Mouse (Mus musculus): Measurements from ENCODE around the gene Nipa2.

The Nipa2 gene

GRCm38 (mm10) chr7:55984754-55985153 is 22.5 kb upstream of the Nipa2 start:
- H3K27me3 ChIP-seq (ENCODE audit: insufficient read depth, low read length), result no peaks in the 10 kb centered on the region
- no peaks in the 10 kb centered on the region for H3K36me3 ChIP-seq (ENCODE audit: insufficient read depth, low read length)
- no peak for TF ChIP-seq CTCF (conservative IDR thresholded peaks at IDR 0.05; ENCODE audit: low read length)
- no peak for TF ChIP-seq POU5F1 (IDR thresholded peaks at IDR 0.05; ENCODE audit: borderline replicate concordance, low read length)
- H3K4me1 ChIP-seq (replicated peaks; ENCODE audit: low read depth, low read length), result no peaks in the 10 kb centered on the region
- no peak overlapping the region for H3K4me3 ChIP-seq (replicated peaks; ENCODE audit: low read length)
- no peaks in the 10 kb centered on the region for H3K9me3 ChIP-seq (ENCODE audit: low read length)

- H3K9me3 ChIP-seq (ENCODE audit: low read length), result no peaks in the 10 kb centered on the region
- no peaks in the 10 kb centered on the region for H3K27me3 ChIP-seq (ENCODE audit: insufficient read depth, low read length)
- no peaks in the 10 kb centered on the region for H3K36me3 ChIP-seq (ENCODE audit: insufficient read depth, low read length)
- no peaks in the 10 kb centered on the region for H3K4me1 ChIP-seq (replicated peaks; ENCODE audit: low read depth, low read length)
- no peak overlapping the region for H3K4me3 ChIP-seq (replicated peaks; ENCODE audit: low read length)
- TF ChIP-seq POU5F1 (IDR thresholded peaks at IDR 0.05; ENCODE audit: borderline replicate concordance, low read length) (no peak), NANOG (IDR thresholded peaks at IDR 0.05; ENCODE audit: borderline replicate concordance, low read length) (no peak), CTCF (conservative IDR thresholded peaks at IDR 0.05; ENCODE audit: low read length) (no peak)
Observed at GRCm38 (mm10) chr7:55983107-55983506, 20.8 kb upstream of the Nipa2 start.

GRCm38 (mm10) chr7:55982010-55982700 is 19.9 kb upstream of the Nipa2 start:
- H3K27me3 ChIP-seq (ENCODE audit: insufficient read depth, low read length), result no peaks in the 10 kb centered on the region
- H3K9me3 ChIP-seq (ENCODE audit: low read length), result no peaks in the 10 kb centered on the region
- no peaks in the 10 kb centered on the region for H3K36me3 ChIP-seq (ENCODE audit: insufficient read depth, low read length)
- H3K4me3 ChIP-seq (replicated peaks; ENCODE audit: low read length), result no peak overlapping the region
- TF ChIP-seq CTCF (conservative IDR thresholded peaks at IDR 0.05; ENCODE audit: low read length) (no peak), POU5F1 (IDR thresholded peaks at IDR 0.05; ENCODE audit: borderline replicate concordance, low read length) (no peak)
- no peaks in the 10 kb centered on the region for H3K4me1 ChIP-seq (replicated peaks; ENCODE audit: low read depth, low read length)

GRCm38 (mm10) chr7:55981511-55981910 is 19.2 kb upstream of the Nipa2 start:
- H3K4me3 ChIP-seq (replicated peaks; ENCODE audit: low read length), result no peak overlapping the region

GRCm38 (mm10) chr7:55974429-55974828 is 12.2 kb upstream of the Nipa2 start:
- TF ChIP-seq CTCF (conservative IDR thresholded peaks at IDR 0.05; ENCODE audit: low read length) (peak; percentile 68), NANOG (IDR thresholded peaks at IDR 0.05; ENCODE audit: borderline replicate concordance, low read length) (no peak)
- Histone ChIP-seq H3K9me3 (ENCODE audit: low read length) (no peaks in the 10 kb centered on the region), H3K36me3 (ENCODE audit: insufficient read depth, low read length) (no peaks in the 10 kb centered on the region), H3K27me3 (ENCODE audit: insufficient read depth, low read length) (no peaks in the 10 kb centered on the region), H3K4me3 (replicated peaks; ENCODE audit: low read length) (no peak overlapping the region), H3K4me1 (replicated peaks; ENCODE audit: low read depth, low read length) (peaks cover 6% of the 10 kb centered on the region)

More at GRCm38 (mm10) chr7:55981511-55981910, 19.2 kb upstream of the Nipa2 start:
- Histone ChIP-seq H3K9me3 (ENCODE audit: low read length) (no peaks in the 10 kb centered on the region), H3K27me3 (ENCODE audit: insufficient read depth, low read length) (no peaks in the 10 kb centered on the region), H3K36me3 (ENCODE audit: insufficient read depth, low read length) (no peaks in the 10 kb centered on the region), H3K4me1 (replicated peaks; ENCODE audit: low read depth, low read length) (no peaks in the 10 kb centered on the region)
- TF ChIP-seq CTCF (conservative IDR thresholded peaks at IDR 0.05; ENCODE audit: low read length) (no peak), POU5F1 (IDR thresholded peaks at IDR 0.05; ENCODE audit: borderline replicate concordance, low read length) (no peak)

GRCm38 (mm10) chr7:55969415-55969814 is 7.1 kb upstream of the Nipa2 start:
- no peak for TF ChIP-seq CTCF (conservative IDR thresholded peaks at IDR 0.05; ENCODE audit: low read length)
- no peak for TF ChIP-seq POU5F1 (IDR thresholded peaks at IDR 0.05; ENCODE audit: borderline replicate concordance, low read length)
- TF ChIP-seq NANOG (IDR thresholded peaks at IDR 0.05; ENCODE audit: borderline replicate concordance, low read length), result no peak
- Histone ChIP-seq H3K4me1 (replicated peaks; ENCODE audit: low read depth, low read length) (peaks cover 30% of the 10 kb centered on the region), H3K27me3 (ENCODE audit: insufficient read depth, low read length) (no peaks in the 10 kb centered on the region), H3K9me3 (ENCODE audit: low read length) (no peaks in the 10 kb centered on the region), H3K36me3 (ENCODE audit: insufficient read depth, low read length) (no peaks in the 10 kb centered on the region), H3K4me3 (replicated peaks; ENCODE audit: low read length) (0 out of 2 replicates have a peak overlapping the region, but pooled peaks have one; percentile 10)

GRCm38 (mm10) chr7:55968258-55968901 is 6.1 kb upstream of the Nipa2 start:
- Histone ChIP-seq H3K4me1 (replicated peaks; ENCODE audit: low read depth, low read length) (peaks cover 32% of the 10 kb centered on the region), H3K4me3 (replicated peaks; ENCODE audit: low read length) (peak overlapping the region; percentile 41), H3K36me3 (ENCODE audit: insufficient read depth, low read length) (no peaks in the 10 kb centered on the region), H3K27me3 (ENCODE audit: insufficient read depth, low read length) (no peaks in the 10 kb centered on the region), H3K9me3 (ENCODE audit: low read length) (no peaks in the 10 kb centered on the region)
- TF ChIP-seq NANOG (IDR thresholded peaks at IDR 0.05; ENCODE audit: borderline replicate concordance, low read length), result no peak
- no peak for TF ChIP-seq POU5F1 (IDR thresholded peaks at IDR 0.05; ENCODE audit: borderline replicate concordance, low read length)

GRCm38 (mm10) chr7:55966866-55967460 is 4.7 kb upstream of the Nipa2 start:
- Histone ChIP-seq H3K36me3 (ENCODE audit: insufficient read depth, low read length) (no peaks in the 10 kb centered on the region), H3K4me1 (replicated peaks; ENCODE audit: low read depth, low read length) (peaks cover 34% of the 10 kb centered on the region), H3K9me3 (ENCODE audit: low read length) (no peaks in the 10 kb centered on the region), H3K4me3 (replicated peaks; ENCODE audit: low read length) (no peak overlapping the region), H3K27me3 (ENCODE audit: insufficient read depth, low read length) (no peaks in the 10 kb centered on the region)
- TF ChIP-seq CTCF (conservative IDR thresholded peaks at IDR 0.05; ENCODE audit: low read length), result no peak
- TF ChIP-seq POU5F1 (IDR thresholded peaks at IDR 0.05; ENCODE audit: borderline replicate concordance, low read length), result no peak
- no peak for TF ChIP-seq NANOG (IDR thresholded peaks at IDR 0.05; ENCODE audit: borderline replicate concordance, low read length)
